Mouse (Mus musculus) bone marrow, adult 2 months (tissue): ENCODE data around the gene Zmym5. TPM values are rescaled to one million over a fixed set of nuclear protein-coding genes. Genes with fewer than 3 reads are reported as not detected.
"Not testable (repeated sequence)": the region's sequence is repeated elsewhere in the genome, so short reads cannot be mapped to it uniquely, and the experiment has no call there.

ENCODE experiments used
- H3K27ac ChIP-seq: fragments of 200-500 bp; 2 replicates; pipeline ENCODE4 v1.5.1; 2012; ENCODE audit warnings: low read depth, mild to moderate bottlenecking, control low read depth, inconsistent platforms, low read length; ENCODE audit not compliant: control insufficient read depth, poor library complexity, insufficient read depth
- H3K4me1 ChIP-seq: fragments of 200-500 bp; 2 replicates; pipeline ENCODE4 v1.6.1; 2011; ENCODE audit warnings: low read length; ENCODE audit not compliant: control insufficient read depth, insufficient read depth
- H3K4me3 ChIP-seq: fragments of 200-500 bp; replicated peaks from 2 replicates; pipeline ENCODE3; 2011; ENCODE audit warnings: mild to moderate bottlenecking, low read depth, low read length, control low read depth; ENCODE audit not compliant: control insufficient read depth
- CTCF ChIP-seq: fragments of 200-500 bp; IDR thresholded peaks from 2 replicates; pipeline ENCODE4 v1.5.1; 2011; ENCODE audit warnings: low read length, control low read depth; ENCODE audit not compliant: control insufficient read depth, insufficient read depth
- POLR2A ChIP-seq: fragments of 200-500 bp; IDR thresholded peaks from 2 replicates; pipeline ENCODE4 v1.6.1; 2011; ENCODE audit warnings: low read depth, mild to moderate bottlenecking, control low read depth, low read length, borderline replicate concordance; ENCODE audit not compliant: control insufficient read depth
- WGBS: fragments of 180-500 bp; shearing (Covaris S2); methylation state at CpG from one replicate; pipeline ENCODE4 v1.1.7; 2018; 5-methylcytosine and 5-hydroxymethylcytosine counted together
- polyA plus RNA-seq: library from polyadenylated mRNA; stranded (reverse); fragments of >200 nt; gene quantifications from 2 replicates; pipeline ENCODE4 v1.2.4, GENCODE M21; 2011; ENCODE audit warnings: low replicate concordance; ENCODE audit not compliant: missing spikeins, insufficient read depth, insufficient read length

Zmym5 gene
- polyA plus RNA-seq, 1 experiment, result 17.4 TPM

DNA sequence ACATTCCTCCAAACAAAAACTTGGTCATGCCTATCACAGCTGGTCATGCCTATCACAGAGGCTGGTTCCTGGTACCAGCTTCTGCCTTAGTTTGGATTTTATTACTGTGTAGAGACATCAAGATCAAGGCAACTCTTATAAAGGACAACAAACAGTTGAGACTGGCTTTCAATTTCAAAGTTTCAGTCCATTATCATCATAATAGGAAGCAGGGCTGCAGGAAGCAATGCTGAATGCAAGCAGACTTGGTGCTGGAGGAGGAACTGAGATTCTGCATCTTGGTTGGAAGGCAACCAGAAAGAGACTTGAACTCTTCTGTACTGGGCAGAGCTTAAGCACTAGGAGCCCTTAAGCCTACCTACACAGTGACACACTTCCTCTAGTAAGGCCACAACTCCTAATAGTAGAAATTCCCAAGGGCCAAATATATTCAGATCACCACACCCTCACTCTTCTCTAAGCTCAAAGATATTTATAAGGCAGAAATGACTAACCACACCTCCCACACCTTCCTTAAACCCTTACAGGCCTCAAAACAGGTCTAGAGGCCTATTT is 19.1 kb upstream of the Zmym5 start:
- TF ChIP-seq CTCF (no peak), POLR2A (no peak)
- Histone ChIP-seq H3K4me1 (no peaks in the 10 kb centered on the region; the same call in 1 of the 2 replicates), H3K27ac (no peak overlapping the region), H3K4me3 (no peak overlapping the region)

- TF ChIP-seq CTCF, result no peak
- TF ChIP-seq POLR2A, result no peak
- H3K4me3 ChIP-seq, result no peak overlapping the region
- no peak overlapping the region for H3K27ac ChIP-seq
- H3K4me1 ChIP-seq, result no peaks in the 10 kb centered on the region; the same call in 1 of the 2 replicates
Measured at GRCm38 (mm10) chr14:56824562-56824961, 13.0 kb upstream of the Zmym5 start.

DNA sequence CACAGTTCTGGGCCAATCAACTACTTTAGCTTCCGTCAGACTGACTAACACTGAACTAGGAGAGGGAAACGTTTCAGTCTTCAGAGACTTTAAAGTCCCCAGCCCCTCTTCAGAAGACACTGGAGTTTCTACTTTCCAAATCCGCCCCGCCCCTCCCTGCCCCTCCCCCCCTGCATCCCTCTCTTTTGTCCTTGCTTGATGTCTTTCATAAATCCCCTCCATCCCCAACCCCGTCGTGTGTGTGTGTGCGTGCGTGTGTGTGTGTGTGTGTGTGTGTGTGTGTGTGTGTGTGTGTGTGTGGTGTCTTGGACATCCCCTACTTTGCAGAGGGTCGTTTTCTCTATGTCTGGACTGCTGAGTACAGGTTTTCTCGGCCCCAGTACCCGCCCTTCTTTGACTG is 6.1 kb upstream of the Zmym5 start:
- Histone ChIP-seq H3K27ac (no peak overlapping the region), H3K4me3 (no peak overlapping the region), H3K4me1 (peaks cover 1% of the 10 kb centered on the region; the same call in 1 of the 2 replicates)
- TF ChIP-seq CTCF, result no peak
- TF ChIP-seq POLR2A, result no peak
- 53% methylated on average over 11 of the region's 11 CpGs for WGBS

DNA sequence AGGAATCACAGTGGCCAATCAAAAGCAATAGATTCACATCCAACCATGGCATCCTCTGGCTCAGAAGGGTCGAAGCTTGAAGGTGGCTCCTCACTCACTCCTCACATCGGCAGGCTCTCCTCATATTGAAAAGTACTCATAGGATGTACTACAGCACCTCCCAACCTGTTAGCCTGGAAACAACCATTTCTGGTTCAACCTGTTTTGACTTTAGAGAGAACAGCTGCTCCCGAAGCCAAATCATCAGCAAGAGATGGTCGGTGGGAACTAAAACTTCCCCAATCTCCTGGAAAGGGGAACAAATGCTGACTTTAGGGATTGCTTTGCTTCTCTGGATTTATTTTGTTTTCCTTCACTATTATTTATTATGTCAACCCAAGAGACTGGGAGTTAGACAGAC is 5.6 kb upstream of the Zmym5 start:
- 74% methylated on average over 4 of the region's 4 CpGs for WGBS
- TF ChIP-seq POLR2A, result no peak
- no peak for TF ChIP-seq CTCF

DNA sequence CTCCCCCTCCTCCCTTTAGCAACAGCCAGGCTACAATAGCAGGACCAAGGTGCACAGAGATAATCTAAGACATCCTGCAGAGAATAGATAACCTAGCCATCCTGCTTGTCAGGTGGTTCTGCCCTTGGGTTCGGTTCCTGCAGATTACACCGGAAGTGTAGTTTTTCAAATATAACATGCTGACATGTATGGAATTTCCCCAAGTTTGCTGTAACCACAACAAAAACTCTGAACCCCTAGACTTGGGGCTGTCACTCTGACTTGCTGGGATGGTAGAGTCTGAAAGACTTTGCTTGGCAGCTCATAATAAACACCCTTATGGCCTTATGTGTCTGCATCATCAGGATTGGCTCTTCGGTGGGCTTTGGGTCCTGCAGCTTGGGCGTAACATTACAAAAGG is 5.0 kb upstream of the Zmym5 start:
- peaks cover 1% of the 10 kb centered on the region; the same call in 1 of the 2 replicates for H3K4me1 ChIP-seq
- H3K4me3 ChIP-seq, result no peak overlapping the region
- H3K27ac ChIP-seq, result no peak overlapping the region
- 80% methylated on average over 4 of the region's 4 CpGs for WGBS
- no peak for TF ChIP-seq CTCF
- TF ChIP-seq POLR2A, result no peak

More for the DNA sequence above, 5.6 kb upstream of the Zmym5 start:
- Histone ChIP-seq H3K27ac (no peak overlapping the region), H3K4me3 (no peak overlapping the region), H3K4me1 (peaks cover 1% of the 10 kb centered on the region; the same call in 1 of the 2 replicates)

- peak overlapping the region; percentile 98 for H3K27ac ChIP-seq
- WGBS, result under 1% methylated on average over 35 of the region's 35 CpGs
- H3K4me3 ChIP-seq, result peak overlapping the region; percentile 62
- TF ChIP-seq POLR2A, result no peak; the same call in 1 of the 2 replicates
- TF ChIP-seq CTCF, result no peak
- H3K4me1 ChIP-seq, result peaks cover 1% of the 10 kb centered on the region; the same call in 1 of the 2 replicates
Measured at GRCm38 (mm10) chr14:56812520-56813036, 1.1 kb upstream of the Zmym5 start.

GRCm38 (mm10) chr14:56810781-56811690 is 480 bp downstream of the Zmym5 start:
- WGBS, result under 1% methylated on average over 44 of the region's 86 CpGs
- H3K4me1 ChIP-seq, result not testable (repeated sequence)
- Histone ChIP-seq H3K4me3 (peak overlapping the region; percentile 76), H3K27ac (peak overlapping the region; percentile 96)

GRCm38 (mm10) chr14:56793243-56793642 is 18.3 kb downstream of the Zmym5 start:
- WGBS, result 55% methylated on average over 2 of the region's 2 CpGs
- TF ChIP-seq POLR2A, result no peak
- peak; percentile 43; the same call in 1 of the 2 replicates for TF ChIP-seq CTCF
- Histone ChIP-seq H3K27ac (no peak overlapping the region), H3K4me1 (no peaks in the 10 kb centered on the region), H3K4me3 (no peak overlapping the region)
